Mouse (Mus musculus) cerebellum, adult 2 months (tissue): ENCODE results near the gene Lsm7.

ENCODE experiments used
- CTCF ChIP-seq: fragments of 200-500 bp; IDR thresholded peaks from 2 replicates; pipeline ENCODE4 v1.5.1; 2011; ENCODE audit warnings: low read depth, mild to moderate bottlenecking, control low read depth, low read length, moderate library complexity, borderline replicate concordance; ENCODE audit not compliant: insufficient read depth
- POLR2A ChIP-seq: fragments of 200-500 bp; IDR thresholded peaks from 2 replicates; pipeline ENCODE4 v1.6.1; 2011; ENCODE audit warnings: low read length, control low read depth, borderline replicate concordance; ENCODE audit not compliant: insufficient read depth

DNA sequence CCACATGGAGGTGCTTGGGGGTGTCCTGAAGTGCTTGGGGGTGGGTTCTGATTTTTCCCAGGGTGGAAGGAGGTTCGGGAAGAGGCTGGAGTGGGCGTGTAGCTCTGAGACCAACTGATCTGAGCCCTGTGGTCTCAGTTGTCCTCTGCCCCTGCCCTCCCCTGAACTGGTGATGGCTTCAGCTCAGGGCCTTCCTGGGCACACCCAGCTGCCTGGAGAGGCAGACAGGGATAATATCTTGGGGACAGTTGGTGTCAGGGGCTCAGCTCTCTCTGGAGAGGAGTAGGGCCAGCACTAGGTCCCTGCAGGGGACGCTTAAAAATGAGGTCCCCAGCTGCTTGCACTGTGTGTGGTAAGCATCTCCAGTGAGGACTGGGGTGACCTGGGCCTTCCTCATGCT is 2.8 kb upstream of the Lsm7 start:
- TF ChIP-seq CTCF (no peak), POLR2A (no peak)
